Mouse (Mus musculus): ENCODE measurements around the gene Atp12a.

GRCm38 (mm10) chr14:56403072-56403375 is 38.2 kb downstream of the Atp12a start:
- no peak for TF ChIP-seq GATA1 (IDR thresholded peaks at IDR 0.05; ENCODE audit: borderline replicate concordance, low read length)
- TF ChIP-seq FLI1 (IDR thresholded peaks at IDR 0.05; ENCODE audit: low read length) = no peak
